In genomic region chr2:121806959-121807653, GRCm38 (mm10) we compare ENCODE assay signal across 8 mouse cellular contexts. TPM values are rescaled to one million over a fixed set of nuclear protein-coding genes. Genes with fewer than 3 reads are reported as not detected.
DNase-seq lines count a peak whose midpoint lies in the region; ATAC-seq lines count a peak whose summit lies in the region.

Gene Frmd5, minus strand, starts transcription at chr2:121807087.

- 0 out of 2 replicates have a peak, but pooled peaks cover 6% of the 10 kb centered on the region for H3K27me3 ChIP-seq in hindbrain, embryonic 13.5 days

- peaks cover 17% of the 10 kb centered on the region for H3K4me1 ChIP-seq in hindbrain, embryonic 13.5 days (replicated peaks)

- H3K27ac ChIP-seq in hindbrain, embryonic 13.5 days, result peak within 1 kb of the TSS; percentile 99

- under 1% methylated on average over 34 of the region's 35 CpGs for WGBS in hindbrain, embryonic 13.5 days

- no peaks in the 10 kb centered on the region for H3K36me3 ChIP-seq in hindbrain, embryonic 13.5 days

- DNase-seq in T-cell, adult 2 months (ENCODE audit: low spot score), result peak; percentile 85
- peak; percentile 94 for DNase-seq in cerebellum, postnatal 36 days
- DNase-seq in frontal cortex, postnatal 25 days (ENCODE audit: low spot score in 2 of 2), result peak; percentile 81 to 83
- DNase-seq in layer of hippocampus, postnatal 14 days (ENCODE audit: low spot score in 2 of 2), result peak; percentile 91 to 96
- DNase-seq in lung, postnatal 10 days, result peak; percentile 93
- DNase-seq in ovary, postnatal 36 days (ENCODE audit: low spot score), result peak; percentile 89
- peak; percentile 93 for DNase-seq in thymus, postnatal 14 days

- H3K4me2 ChIP-seq in hindbrain, embryonic 13.5 days, result peak within 1 kb of the TSS; percentile 85

- no peaks in the 10 kb centered on the region for H3K9me3 ChIP-seq in hindbrain, embryonic 13.5 days

- H3K4me3 ChIP-seq in hindbrain, embryonic 13.5 days, result peak within 1 kb of the TSS; percentile 86

- peak within 1 kb of the TSS; percentile 98 for H3K9ac ChIP-seq in hindbrain, embryonic 13.5 days

- peak; percentile 97 for ATAC-seq in hindbrain, embryonic 13.5 days (ENCODE audit: low FRiP score)

RNA-seq across cellular contexts. Expression of gene Frmd5, which starts in this region (rescaled TPM):
- 28.8 and 33.0 TPM in 2 replicates for polyA plus RNA-seq in hindbrain, embryonic 13.5 days (2015; fragmentation: Nextera tagmentation; extraction: Ambion mirVana)
- total RNA-seq in layer of hippocampus, postnatal 14 days (2021), result 10 to 100 TPM; 32.8 to 33.8 TPM

Comparison
In these comparisons a context has a peak if more than half of its experiments do, and no peak if none do; other contexts are left out.
1. Peak in every context shown above with its lines: DNase-seq, ATAC-seq, H3K4me3 ChIP-seq and H3K27ac ChIP-seq.